Mouse (Mus musculus) myocyte (in vitro differentiated cells): ENCODE measurements at regions not wholly inside any gene's neighbourhood (a gene's known extent, or its start where the extent isn't known, plus 50 kb on each side); places are given as distances from the start of the nearest gene placed in this dataset.

ENCODE experiments used
- H3K27me3 ChIP-seq: one replicate; pipeline ENCODE4 v1.6.1; 2011; ENCODE audit not compliant: control insufficient read depth, insufficient read depth, insufficient read length
- H3K36me3 ChIP-seq: one replicate; pipeline ENCODE4 v1.6.1; 2011; ENCODE audit not compliant: control insufficient read depth, insufficient read depth
- H3K4me2 ChIP-seq: one replicate; pipeline ENCODE4 v1.6.1; 2011; ENCODE audit warnings: low read depth, control low read depth
- H3K4me3 ChIP-seq: one replicate; pipeline ENCODE4 v1.5.1; 2011; ENCODE audit warnings: mild to moderate bottlenecking, control low read depth, moderate library complexity
- H3K79me2 ChIP-seq: one replicate; pipeline ENCODE4 v1.6.1; 2011; ENCODE audit not compliant: control insufficient read depth, insufficient read depth
- H3ac ChIP-seq: one replicate; pipeline ENCODE4 v1.6.1; 2011; ENCODE audit not compliant: control insufficient read depth, insufficient read length
- CEBPB ChIP-seq: IDR thresholded peaks from 2 replicates; pipeline ENCODE4 v1.6.1; 2011; ENCODE audit warnings: mild to moderate bottlenecking, moderate library complexity; ENCODE audit not compliant: poor library complexity, insufficient read depth, severe bottlenecking
- E2F4 ChIP-seq: IDR thresholded peaks from one replicate; pipeline ENCODE4 v1.6.1; 2011; ENCODE audit warnings: mild to moderate bottlenecking, control low read depth, moderate library complexity; ENCODE audit not compliant: insufficient read depth
- MAX ChIP-seq: IDR thresholded peaks from one replicate; pipeline ENCODE4 v1.6.1; 2011; ENCODE audit warnings: low read depth, mild to moderate bottlenecking, control low read depth
- MYOD1 ChIP-seq, 3 experiments: IDR thresholded peaks; one replicate each; pipeline ENCODE4 v1.6.1; 2011; ENCODE audit warnings: control low read depth in 2 of 3, low read depth in 2 of 3, mild to moderate bottlenecking in 2 of 3, moderate library complexity in 1 of 3; ENCODE audit not compliant: insufficient read length in 2 of 3, control insufficient read depth in 1 of 3
- MYOG ChIP-seq, 3 experiments: IDR thresholded peaks; one replicate each; pipeline ENCODE4 v1.6.1; 2011; ENCODE audit warnings: control low read depth in 2 of 3, low read depth in 2 of 3, mild to moderate bottlenecking in 2 of 3; ENCODE audit not compliant: insufficient read length in 2 of 3, control insufficient read depth in 1 of 3, insufficient read depth in 1 of 3
- POLR2A ChIP-seq: IDR thresholded peaks from one replicate; pipeline ENCODE4 v1.6.1; 2011; ENCODE audit warnings: low read depth, mild to moderate bottlenecking, control low read depth, moderate library complexity; ENCODE audit not compliant: insufficient read length
- POLR2AphosphoS2 ChIP-seq: IDR thresholded peaks from one replicate; pipeline ENCODE4 v1.6.1; 2011; ENCODE audit warnings: low read depth, control low read depth; ENCODE audit not compliant: insufficient read length
- REST ChIP-seq: IDR thresholded peaks from one replicate; pipeline ENCODE4 v1.6.1; 2011; ENCODE audit warnings: mild to moderate bottlenecking, control low read depth, moderate library complexity; ENCODE audit not compliant: insufficient read depth, insufficient read length
- SRF ChIP-seq: IDR thresholded peaks from one replicate; pipeline ENCODE4 v1.6.1; 2011; ENCODE audit warnings: low read depth; ENCODE audit not compliant: control insufficient read depth, insufficient read length
- TCF12 ChIP-seq: IDR thresholded peaks from one replicate; pipeline ENCODE4 v1.6.1; 2011; ENCODE audit warnings: mild to moderate bottlenecking, control low read depth; ENCODE audit not compliant: poor library complexity, insufficient read depth, severe bottlenecking
- TCF3 ChIP-seq: IDR thresholded peaks from one replicate; pipeline ENCODE4 v1.6.1; 2011; ENCODE audit warnings: low read depth, control low read depth; ENCODE audit not compliant: insufficient read length
- USF1 ChIP-seq: IDR thresholded peaks from one replicate; pipeline ENCODE4 v1.6.1; 2011; ENCODE audit warnings: low read depth, mild to moderate bottlenecking, control low read depth, moderate library complexity

DNA sequence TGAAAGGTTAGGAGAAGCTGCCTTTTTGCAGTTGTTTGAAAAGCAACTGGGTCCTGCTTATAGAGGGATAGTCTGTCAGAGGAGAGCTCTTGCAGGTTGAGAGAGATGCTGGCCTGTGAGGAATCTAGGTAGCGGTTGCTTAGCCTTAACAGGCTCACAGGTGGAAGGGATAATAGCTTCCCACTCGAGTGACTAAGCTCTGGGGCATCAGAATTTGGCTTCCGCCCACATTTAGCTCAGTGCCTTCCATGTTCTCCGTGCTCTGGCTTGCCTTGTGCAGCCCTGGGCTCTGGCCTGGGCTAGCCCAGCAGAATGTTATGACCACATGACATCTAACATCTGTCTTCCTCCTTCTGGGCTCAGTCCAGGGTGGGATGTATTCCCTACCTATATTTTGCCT is 817.0 kb upstream of the Car8 start:
- TF ChIP-seq USF1 (no peak), CEBPB (no peak), MYOG (IDR thresholded peaks at IDR 0.05; ENCODE audit: control insufficient read depth in 1 of 3, insufficient read depth in 1 of 3, insufficient read length in 2 of 3, low read depth in 2 of 3) (no peak), POLR2AphosphoS2 (no peak), E2F4 (no peak), TCF3 (no peak), MYOD1 (IDR thresholded peaks at IDR 0.05; ENCODE audit: control insufficient read depth in 1 of 3, insufficient read length in 2 of 3, low read depth in 2 of 3) (no peak), REST (no peak), MAX (no peak), POLR2A (no peak), SRF (no peak), TCF12 (no peak)
- Histone ChIP-seq H3K27me3 (no peaks in the 10 kb centered on the region), H3K4me3 (no peak overlapping the region), H3K79me2 (no peaks in the 10 kb centered on the region), H3ac (no peak overlapping the region), H3K36me3 (no peaks in the 10 kb centered on the region), H3K4me2 (no peak overlapping the region)

GRCm38 (mm10) chr4:9055266-9055820 is 816.5 kb upstream of the Car8 start:
- no peak overlapping the region for H3ac ChIP-seq
- H3K4me3 ChIP-seq: no peak overlapping the region
- H3K79me2 ChIP-seq: no peaks in the 10 kb centered on the region
- H3K4me2 ChIP-seq: no peak overlapping the region
- no peaks in the 10 kb centered on the region for H3K27me3 ChIP-seq
- no peaks in the 10 kb centered on the region for H3K36me3 ChIP-seq
- no peak for TF ChIP-seq MYOD1 (IDR thresholded peaks at IDR 0.05; ENCODE audit: control insufficient read depth in 1 of 3, insufficient read length in 2 of 3, low read depth in 2 of 3)

DNA sequence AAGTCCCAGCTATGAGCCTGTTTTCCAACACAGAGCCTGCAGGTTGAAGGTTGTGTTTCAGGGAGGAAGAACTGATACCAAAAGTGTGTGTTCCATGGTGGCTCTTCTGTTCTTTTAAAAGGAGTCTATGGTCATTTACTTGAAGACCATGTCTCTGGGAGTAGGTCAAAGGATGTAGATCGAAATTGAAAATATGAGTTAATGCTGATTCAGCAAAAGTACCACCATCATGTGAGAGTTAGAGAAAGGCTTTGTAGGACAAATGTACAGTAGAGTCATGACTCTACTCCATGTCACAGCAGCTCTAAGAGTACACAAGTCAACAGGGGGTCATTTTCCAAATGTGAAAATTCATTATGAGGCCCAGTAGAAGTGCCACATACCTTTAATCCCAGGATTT is 810.0 kb upstream of the Car8 start:
- no peak overlapping the region for H3K4me3 ChIP-seq
- H3K4me2 ChIP-seq: no peak overlapping the region
- H3K79me2 ChIP-seq: no peaks in the 10 kb centered on the region
- H3K27me3 ChIP-seq: no peaks in the 10 kb centered on the region
- H3K36me3 ChIP-seq: no peaks in the 10 kb centered on the region
- no peak for TF ChIP-seq TCF3
- no peak for TF ChIP-seq E2F4
- TF ChIP-seq USF1: no peak
- no peak for TF ChIP-seq CEBPB
- TF ChIP-seq POLR2A: no peak
- no peak for TF ChIP-seq MYOD1 (IDR thresholded peaks at IDR 0.05; ENCODE audit: control insufficient read depth in 1 of 3, insufficient read length in 2 of 3, low read depth in 2 of 3)
- TF ChIP-seq MAX: no peak
- no peak for TF ChIP-seq SRF
- TF ChIP-seq REST: no peak
- TF ChIP-seq TCF12: no peak
- TF ChIP-seq MYOG (IDR thresholded peaks at IDR 0.05; ENCODE audit: control insufficient read depth in 1 of 3, insufficient read depth in 1 of 3, insufficient read length in 2 of 3, low read depth in 2 of 3): no peak
- TF ChIP-seq POLR2AphosphoS2: no peak
- H3ac ChIP-seq: no peak overlapping the region

DNA sequence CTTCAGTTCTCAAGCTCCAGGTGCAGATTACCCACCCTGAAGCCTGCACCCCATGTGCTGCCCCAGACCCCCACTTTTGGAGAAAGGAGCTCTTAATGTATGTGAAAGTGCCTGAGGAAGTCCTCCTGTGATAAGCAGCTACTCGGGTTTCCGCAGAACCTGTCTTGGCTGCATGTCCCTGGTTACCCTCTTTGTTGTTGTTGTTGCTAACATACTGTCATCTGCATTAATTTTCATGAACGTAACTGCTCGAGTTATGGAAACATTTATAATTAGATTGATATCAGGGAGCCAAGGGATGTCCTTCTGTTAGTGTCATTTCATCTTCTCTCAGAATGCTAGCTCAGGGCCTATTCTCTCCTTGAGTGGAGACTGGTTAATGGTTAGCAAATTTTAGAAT is 808.3 kb upstream of the Car8 start:
- Histone ChIP-seq H3K36me3 (no peaks in the 10 kb centered on the region), H3K79me2 (no peaks in the 10 kb centered on the region), H3K4me2 (no peak overlapping the region), H3ac (no peak overlapping the region), H3K4me3 (no peak overlapping the region), H3K27me3 (no peaks in the 10 kb centered on the region)
- no peak for TF ChIP-seq POLR2AphosphoS2
- TF ChIP-seq MAX: no peak
- no peak for TF ChIP-seq REST
- no peak for TF ChIP-seq USF1
- TF ChIP-seq TCF3: no peak
- no peak for TF ChIP-seq MYOG (IDR thresholded peaks at IDR 0.05; ENCODE audit: control insufficient read depth in 1 of 3, insufficient read depth in 1 of 3, insufficient read length in 2 of 3, low read depth in 2 of 3)
- no peak for TF ChIP-seq E2F4
- TF ChIP-seq SRF: no peak
- TF ChIP-seq MYOD1 (IDR thresholded peaks at IDR 0.05; ENCODE audit: control insufficient read depth in 1 of 3, insufficient read length in 2 of 3, low read depth in 2 of 3): no peak
- no peak for TF ChIP-seq POLR2A
- TF ChIP-seq TCF12: no peak
- TF ChIP-seq CEBPB: no peak

DNA sequence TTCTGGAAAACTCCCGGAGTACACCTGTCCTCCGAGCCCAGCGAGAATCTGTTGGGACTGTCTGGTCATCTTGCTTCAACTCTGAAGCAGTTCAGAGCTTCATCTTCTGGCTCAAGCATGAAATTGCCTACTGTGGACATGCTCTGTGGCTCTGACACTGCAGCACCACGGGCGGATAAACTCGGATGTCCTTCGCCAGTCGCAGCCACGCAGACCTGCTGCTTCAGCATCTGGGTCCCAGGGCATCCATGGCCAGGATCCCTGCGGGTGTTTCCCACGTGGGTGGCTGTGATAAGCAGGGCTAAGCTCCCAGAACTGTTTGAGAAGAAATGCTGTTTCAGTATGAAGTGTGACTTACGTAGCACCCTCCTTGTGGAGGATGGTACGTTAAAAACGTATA is 807.6 kb upstream of the Car8 start:
- no peak overlapping the region for H3K4me3 ChIP-seq
- no peak overlapping the region for H3K4me2 ChIP-seq
- H3K36me3 ChIP-seq: no peaks in the 10 kb centered on the region
- no peaks in the 10 kb centered on the region for H3K27me3 ChIP-seq
- no peak for TF ChIP-seq SRF
- TF ChIP-seq MYOG (IDR thresholded peaks at IDR 0.05; ENCODE audit: control insufficient read depth in 1 of 3, insufficient read depth in 1 of 3, insufficient read length in 2 of 3, low read depth in 2 of 3): no peak
- TF ChIP-seq E2F4: no peak
- TF ChIP-seq MYOD1 (IDR thresholded peaks at IDR 0.05; ENCODE audit: control insufficient read depth in 1 of 3, insufficient read length in 2 of 3, low read depth in 2 of 3): no peak
- TF ChIP-seq TCF3: no peak
- no peak for TF ChIP-seq POLR2A
- no peak for TF ChIP-seq REST
- TF ChIP-seq TCF12: no peak
- no peak for TF ChIP-seq MAX
- TF ChIP-seq POLR2AphosphoS2: no peak
- H3K79me2 ChIP-seq: no peaks in the 10 kb centered on the region
- H3ac ChIP-seq: no peak overlapping the region
